Mouse (Mus musculus) forebrain, embryonic 11.5 days (tissue): ENCODE measurements around the gene Zc3h4. TPM values are rescaled to one million over a fixed set of nuclear protein-coding genes. Genes with fewer than 3 reads are reported as not detected.
A peak's percentile ranks its signal among the peaks of the same experiment; 100 is the strongest.

Experiments used
- ATAC-seq: fragments of 200-750 bp; cut with Nextera tagmentation; replicated peaks from 2 replicates; pipeline ENCODE4 v1.8.0; 2017; ENCODE audit warnings: moderate TSS enrichment; ENCODE audit not compliant: low FRiP score
- DNase-seq: peaks from one replicate; pipeline ENCODE4 v3.0.0-alpha.2; 2017; ENCODE audit warnings: low spot score
- H3K27ac ChIP-seq: fragments of 300-500 bp; sonication (generic); 2 replicates; pipeline ENCODE4 v1.5.1; 2014; ENCODE audit warnings: low read depth, low read length
- H3K27me3 ChIP-seq: fragments of 300-500 bp; sonication (generic); 2 replicates; pipeline ENCODE4 v1.6.1; 2014; ENCODE audit warnings: mild to moderate bottlenecking, low read length, mixed read lengths; ENCODE audit not compliant: control insufficient read depth, insufficient read depth
- H3K36me3 ChIP-seq: fragments of 300-500 bp; sonication (generic); 2 replicates; pipeline ENCODE4 v1.6.1; 2014; ENCODE audit warnings: mild to moderate bottlenecking, low read length, moderate library complexity, mixed read lengths; ENCODE audit not compliant: control insufficient read depth, insufficient read depth
- H3K4me1 ChIP-seq: fragments of 300-500 bp; sonication (generic); replicated peaks from 2 replicates; pipeline ENCODE4 v1.6.1; 2014; ENCODE audit warnings: low read length, mixed read lengths; ENCODE audit not compliant: control insufficient read depth, insufficient read depth
- H3K4me2 ChIP-seq: fragments of 300-500 bp; sonication (generic); 2 replicates; pipeline ENCODE4 v1.6.1; 2014; ENCODE audit warnings: low read depth, mild to moderate bottlenecking, low read length, moderate library complexity, mixed read lengths; ENCODE audit not compliant: severe bottlenecking
- H3K4me3 ChIP-seq: fragments of 300-500 bp; sonication (generic); 2 replicates; pipeline ENCODE4 v1.5.1; 2014; ENCODE audit warnings: low read depth, low read length
- H3K9ac ChIP-seq: fragments of 300-500 bp; sonication (generic); 2 replicates; pipeline ENCODE4 v1.6.1; 2014; ENCODE audit warnings: low read length
- H3K9me3 ChIP-seq: fragments of 300-500 bp; sonication (generic); 2 replicates; pipeline ENCODE4 v1.6.1; 2016; ENCODE audit warnings: low read length, mixed read lengths; ENCODE audit not compliant: control insufficient read depth
- WGBS: fragments of 180-500 bp; shearing (Covaris S2); extraction: QIAGEN DNeasy Blood & Tissue Kit; methylation state at CpG from one replicate; pipeline ENCODE4 v1.1.7; 2014; 5-methylcytosine and 5-hydroxymethylcytosine counted together
- polyA plus RNA-seq: library from polyadenylated mRNA; unstranded; fragments of >200 nt; fragmentation: Nextera tagmentation; extraction: Ambion mirVana; gene quantifications from 2 replicates; pipeline ENCODE4 v1.2.1, GENCODE M21; 2014

The Zc3h4 gene
- polyA plus RNA-seq, 1 experiment from 2014 or later, result 24.2 TPM

DNA sequence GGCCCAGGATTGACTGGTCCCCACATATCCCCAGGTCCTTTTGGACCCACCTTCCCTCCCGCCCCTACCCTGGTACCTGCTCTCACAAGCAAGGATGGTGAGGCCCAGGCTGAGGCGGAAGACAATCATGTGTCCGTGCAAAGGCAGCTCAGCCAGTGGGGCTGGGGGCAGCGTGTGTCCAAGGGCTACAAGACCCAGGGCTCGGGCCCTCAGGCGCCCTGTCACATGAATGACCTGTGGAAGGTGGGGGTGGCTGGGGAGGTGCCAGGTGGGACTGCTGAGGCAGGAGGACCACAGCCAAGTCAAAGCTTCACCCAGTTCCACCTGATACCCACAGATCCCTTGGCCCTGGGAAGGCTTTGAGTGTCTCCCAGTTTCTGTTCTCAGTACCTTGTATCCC is 61.0 kb downstream of the Zc3h4 start:
- H3K9me3 ChIP-seq, result no peaks in the 10 kb centered on the region
- WGBS, result 79% methylated on average over 6 of the region's 6 CpGs
- no peak overlapping the region for H3K9ac ChIP-seq
- DNase-seq (no peak), ATAC-seq (no peak)
- H3K4me1 ChIP-seq, result no peaks in the 10 kb centered on the region
- no peak overlapping the region for H3K27ac ChIP-seq
- no peaks in the 10 kb centered on the region for H3K36me3 ChIP-seq
- no peak overlapping the region for H3K4me3 ChIP-seq
- no peak overlapping the region for H3K4me2 ChIP-seq
- H3K27me3 ChIP-seq, result no peaks in the 10 kb centered on the region; the same call in 1 of the 2 replicates

DNA sequence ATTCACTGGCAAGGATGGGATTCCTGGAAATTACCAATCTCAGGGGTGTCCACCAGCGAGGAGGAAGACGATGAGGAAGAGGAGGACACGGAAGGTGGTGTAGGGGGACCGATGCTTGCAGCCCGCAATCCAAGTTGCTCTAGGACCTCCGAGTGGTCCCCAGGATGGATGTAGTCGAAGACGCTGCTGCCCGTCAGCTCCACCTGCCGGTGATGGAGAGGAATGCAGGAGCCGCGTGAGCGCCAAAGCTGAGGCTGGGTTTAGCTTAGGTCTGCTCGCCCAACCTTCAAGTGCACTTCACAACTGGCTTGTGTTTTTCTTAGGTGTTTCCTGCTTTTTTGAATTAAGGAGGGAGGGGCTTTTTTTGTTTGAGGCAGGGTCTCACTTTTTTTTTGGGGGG is 62.5 kb downstream of the Zc3h4 start:
- Histone ChIP-seq H3K36me3 (no peaks in the 10 kb centered on the region), H3K4me1 (peaks cover 4% of the 10 kb centered on the region; the same call in 1 of the 2 replicates), H3K27me3 (no peaks in the 10 kb centered on the region; the same call in 1 of the 2 replicates), H3K4me3 (no peak overlapping the region), H3K27ac (no peak overlapping the region), H3K4me2 (no peak overlapping the region), H3K9ac (no peak overlapping the region), H3K9me3 (no peaks in the 10 kb centered on the region)
- 2% methylated on average over 14 of the region's 14 CpGs for WGBS
- ATAC-seq, result peak; percentile 32; the same call in 1 of the 2 replicates
- peak; percentile 93 for DNase-seq

DNA sequence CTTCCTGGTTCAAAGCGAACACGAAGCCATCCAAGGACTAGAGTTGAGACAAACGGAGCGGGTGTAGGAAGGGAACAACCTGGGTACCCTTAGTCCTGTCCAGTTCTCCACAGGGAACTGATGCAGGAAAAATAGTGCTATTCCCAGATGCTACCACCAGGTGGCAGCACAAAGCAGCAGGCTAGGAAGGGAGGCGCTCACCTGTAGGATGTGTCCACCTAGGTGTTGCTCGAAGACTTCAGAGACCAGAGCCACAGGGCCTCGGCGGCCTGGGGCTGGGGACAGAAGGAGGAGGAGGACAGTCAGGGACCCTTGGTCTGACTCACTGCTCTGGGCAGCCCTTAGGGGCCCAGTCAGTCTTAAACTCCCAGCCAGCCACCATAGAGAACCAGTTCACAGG is 64.5 kb downstream of the Zc3h4 start:
- Histone ChIP-seq H3K4me1 (peaks cover 5% of the 10 kb centered on the region; the same call in 1 of the 2 replicates), H3K27me3 (peaks cover 10% of the 10 kb centered on the region), H3K27ac (no peak overlapping the region), H3K4me3 (no peak overlapping the region), H3K9me3 (no peaks in the 10 kb centered on the region), H3K9ac (no peak overlapping the region), H3K4me2 (no peak overlapping the region), H3K36me3 (no peaks in the 10 kb centered on the region)
- DNase-seq, result peak; percentile 84
- no peak for ATAC-seq
- 15% methylated on average over 8 of the region's 8 CpGs for WGBS

DNA sequence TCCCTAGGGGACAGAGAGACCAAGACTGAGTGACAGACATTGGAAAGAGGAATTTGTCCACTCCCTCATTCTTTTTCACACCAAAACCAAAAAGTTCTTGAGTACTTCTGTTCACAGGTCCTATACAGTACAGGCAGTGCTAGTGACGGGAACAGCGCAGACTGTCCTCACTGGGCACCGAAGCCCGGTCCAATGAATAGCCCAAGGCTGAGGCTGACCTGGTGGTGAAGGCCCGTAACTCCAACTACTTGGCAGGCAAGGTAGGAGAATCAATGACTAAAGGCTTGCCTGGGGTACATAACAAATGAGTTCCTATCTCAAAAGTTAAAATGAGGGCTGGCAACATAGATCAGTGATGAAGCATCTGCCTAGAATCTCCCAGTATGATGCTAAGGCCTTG is 64.9 kb downstream of the Zc3h4 start:
- H3K4me1 ChIP-seq, result peaks cover 5% of the 10 kb centered on the region; the same call in 1 of the 2 replicates
- ATAC-seq (no peak), DNase-seq (no peak)
- peaks cover 12% of the 10 kb centered on the region for H3K27me3 ChIP-seq
- 96% methylated on average over 5 of the region's 5 CpGs for WGBS
- no peaks in the 10 kb centered on the region for H3K36me3 ChIP-seq
- H3K9ac ChIP-seq, result no peak overlapping the region
- H3K27ac ChIP-seq, result no peak overlapping the region
- no peak overlapping the region for H3K4me3 ChIP-seq
- no peak overlapping the region for H3K4me2 ChIP-seq
- H3K9me3 ChIP-seq, result no peaks in the 10 kb centered on the region

DNA sequence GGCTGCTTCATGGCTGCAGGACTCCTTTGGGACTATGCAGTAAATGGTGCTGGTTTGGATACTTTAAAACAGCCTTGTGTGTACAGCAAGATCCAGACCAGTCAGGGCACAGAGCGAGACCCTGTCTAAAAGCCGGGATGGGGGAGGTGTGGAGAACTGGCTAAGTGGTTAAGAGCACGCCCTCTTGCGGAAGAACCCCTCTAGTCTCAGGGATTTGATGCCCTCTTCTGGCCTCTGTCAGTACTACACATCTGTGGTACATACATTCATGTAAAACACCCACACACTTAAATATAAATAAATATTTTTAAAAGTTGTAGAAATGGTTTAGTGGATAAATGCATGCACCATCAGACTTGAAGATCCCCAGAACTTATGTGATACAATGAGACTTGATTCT is 65.9 kb downstream of the Zc3h4 start:
- Histone ChIP-seq H3K27ac (no peak overlapping the region), H3K9ac (no peak overlapping the region), H3K4me2 (no peak overlapping the region), H3K4me1 (peaks cover 5% of the 10 kb centered on the region; the same call in 1 of the 2 replicates), H3K4me3 (no peak overlapping the region), H3K9me3 (no peaks in the 10 kb centered on the region), H3K27me3 (peaks cover 22% of the 10 kb centered on the region), H3K36me3 (no peaks in the 10 kb centered on the region)
- WGBS, result 81% methylated on average over 4 of the region's 4 CpGs
- no peak for DNase-seq
- no peak for ATAC-seq

DNA sequence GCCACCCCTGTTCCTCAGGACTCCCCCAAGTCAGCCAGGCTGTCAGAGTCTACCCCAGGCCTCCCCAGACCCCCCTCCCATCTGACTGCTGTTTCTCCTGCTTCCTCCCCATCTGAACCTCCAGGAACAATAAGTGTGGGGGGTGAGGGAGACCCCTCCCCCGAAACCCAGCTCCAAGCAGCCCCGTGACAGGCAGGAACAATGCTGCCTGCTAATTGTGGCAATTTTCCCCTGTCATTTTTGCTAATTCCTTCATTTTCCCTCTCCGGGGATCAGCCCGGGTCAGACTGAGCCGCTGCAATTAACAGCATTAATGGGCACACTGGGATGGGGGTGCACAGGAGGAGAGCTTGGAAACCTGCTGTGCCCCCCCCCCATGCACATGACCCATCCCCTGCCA is 67.4 kb downstream of the Zc3h4 start:
- Histone ChIP-seq H3K4me2 (no peak overlapping the region), H3K9ac (no peak overlapping the region), H3K4me1 (peaks cover 10% of the 10 kb centered on the region), H3K27me3 (peaks cover 31% of the 10 kb centered on the region), H3K36me3 (no peaks in the 10 kb centered on the region), H3K4me3 (no peak overlapping the region), H3K27ac (no peak overlapping the region), H3K9me3 (no peaks in the 10 kb centered on the region)
- DNase-seq (no peak), ATAC-seq (no peak)
- WGBS, result 11% methylated on average over 5 of the region's 5 CpGs

DNA sequence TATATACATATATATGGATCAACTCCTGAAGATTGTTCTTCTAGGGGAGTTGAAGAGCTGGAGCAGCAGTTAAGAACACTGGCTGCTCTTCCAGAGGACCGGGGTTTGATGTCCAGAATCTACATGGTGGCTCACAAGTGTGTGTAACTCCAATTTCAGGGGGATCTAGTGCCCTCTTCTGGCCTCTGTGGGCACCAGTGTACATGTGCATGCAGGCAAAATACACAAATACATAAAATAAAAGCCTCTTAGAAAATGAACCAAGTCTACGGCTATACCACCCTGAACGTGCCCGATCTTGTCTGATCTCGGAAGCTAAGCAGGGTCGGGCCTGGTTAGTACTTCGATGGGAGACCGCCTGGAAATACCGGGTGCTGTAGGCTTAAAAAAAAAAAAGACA is 70.8 kb downstream of the Zc3h4 start:
- no peak overlapping the region for H3K27ac ChIP-seq
- WGBS, result 42% methylated on average over 9 of the region's 9 CpGs

DNA sequence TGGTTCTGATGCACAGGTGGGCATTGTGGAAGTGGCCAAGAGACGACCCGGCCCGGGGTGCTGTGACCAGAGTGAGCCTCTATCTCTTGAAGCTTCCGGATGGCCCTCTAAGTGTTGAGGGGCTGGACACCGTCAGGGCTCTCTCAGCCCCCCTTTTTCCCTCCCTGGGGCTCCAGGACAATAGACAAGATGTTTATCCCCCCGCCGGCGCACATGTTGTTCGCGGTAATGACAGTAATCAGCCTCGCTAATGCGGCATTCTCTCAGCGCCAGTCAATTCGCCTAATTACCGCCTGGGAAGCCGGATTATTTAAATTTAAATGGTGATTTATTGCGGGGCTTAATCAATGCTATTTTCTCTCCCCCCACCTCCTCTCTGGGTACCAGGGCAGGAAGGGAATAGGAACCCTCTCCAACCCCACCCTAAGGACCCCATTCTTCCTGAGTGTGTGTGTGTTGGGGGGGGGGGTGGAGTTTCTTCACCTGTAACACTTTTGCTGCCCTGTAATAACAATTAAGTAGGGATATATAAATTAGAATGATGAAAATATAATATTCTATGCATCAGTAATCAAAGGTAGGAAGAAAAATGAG is 71.5 kb downstream of the Zc3h4 start:
- no peaks in the 10 kb centered on the region for H3K9me3 ChIP-seq
- peaks cover 72% of the 10 kb centered on the region for H3K27me3 ChIP-seq
- DNase-seq, result peak; percentile 74
- peak; percentile 47; the same call in 1 of the 2 replicates for ATAC-seq
- no peak overlapping the region for H3K4me2 ChIP-seq
- H3K4me3 ChIP-seq, result no peak overlapping the region
- no peak overlapping the region for H3K9ac ChIP-seq
- 2% methylated on average over 17 of the region's 17 CpGs for WGBS
- peaks cover 18% of the 10 kb centered on the region for H3K4me1 ChIP-seq
- H3K27ac ChIP-seq, result no peak overlapping the region
- H3K36me3 ChIP-seq, result no peaks in the 10 kb centered on the region

More for the DNA sequence above, 70.8 kb downstream of the Zc3h4 start:
- DNase-seq (no peak), ATAC-seq (no peak)
- Histone ChIP-seq H3K4me2 (no peak overlapping the region), H3K9ac (no peak overlapping the region), H3K4me3 (no peak overlapping the region), H3K4me1 (peaks cover 16% of the 10 kb centered on the region), H3K9me3 (no peaks in the 10 kb centered on the region), H3K27me3 (peaks cover 65% of the 10 kb centered on the region), H3K36me3 (no peaks in the 10 kb centered on the region)

DNA sequence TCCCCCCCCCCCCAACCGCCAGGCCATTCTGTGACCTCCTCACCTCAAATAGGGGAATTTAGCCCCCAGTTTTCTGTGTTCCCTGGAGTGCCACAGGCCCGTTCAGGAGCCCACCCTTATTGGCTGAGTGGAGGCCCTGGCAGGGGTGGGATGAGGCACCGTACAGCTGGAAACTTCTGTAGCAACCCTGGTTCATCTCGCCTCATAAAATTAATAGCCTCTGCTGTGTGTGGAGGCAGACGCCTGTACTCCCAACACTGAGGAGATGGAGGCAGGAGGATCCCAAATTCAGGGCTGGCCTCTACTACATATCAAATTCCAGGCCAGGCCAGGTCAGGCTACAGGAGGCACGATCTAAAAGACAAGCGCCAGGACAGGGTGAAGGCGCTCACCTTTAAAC is 73.1 kb downstream of the Zc3h4 start:
- WGBS, result 61% methylated on average over 8 of the region's 8 CpGs
- no peak overlapping the region for H3K27ac ChIP-seq
- H3K9ac ChIP-seq, result no peak overlapping the region
- H3K4me3 ChIP-seq, result no peak overlapping the region
- peaks cover 14% of the 10 kb centered on the region for H3K4me1 ChIP-seq
- DNase-seq, result no peak
- no peak for ATAC-seq
- H3K27me3 ChIP-seq, result peaks cover 77% of the 10 kb centered on the region
- H3K9me3 ChIP-seq, result no peaks in the 10 kb centered on the region
- no peak overlapping the region for H3K4me2 ChIP-seq
- no peaks in the 10 kb centered on the region for H3K36me3 ChIP-seq
